Mouse (Mus musculus) bone marrow, adult 2 months (tissue): ENCODE results near the gene Ube2e1. TPM values are rescaled to one million over a fixed set of nuclear protein-coding genes. Genes with fewer than 3 reads are reported as not detected.

ENCODE experiments used
- H3K27ac ChIP-seq: fragments of 200-500 bp; 2 replicates; pipeline ENCODE4 v1.5.1; 2012; ENCODE audit warnings: low read depth, mild to moderate bottlenecking, control low read depth, inconsistent platforms, low read length; ENCODE audit not compliant: control insufficient read depth, poor library complexity, insufficient read depth
- H3K4me1 ChIP-seq: fragments of 200-500 bp; 2 replicates; pipeline ENCODE4 v1.6.1; 2011; ENCODE audit warnings: low read length; ENCODE audit not compliant: control insufficient read depth, insufficient read depth
- H3K4me3 ChIP-seq: fragments of 200-500 bp; replicated peaks from 2 replicates; pipeline ENCODE3; 2011; ENCODE audit warnings: mild to moderate bottlenecking, low read depth, low read length, control low read depth; ENCODE audit not compliant: control insufficient read depth
- CTCF ChIP-seq: fragments of 200-500 bp; IDR thresholded peaks from 2 replicates; pipeline ENCODE4 v1.5.1; 2011; ENCODE audit warnings: low read length, control low read depth; ENCODE audit not compliant: control insufficient read depth, insufficient read depth
- POLR2A ChIP-seq: fragments of 200-500 bp; IDR thresholded peaks from 2 replicates; pipeline ENCODE4 v1.6.1; 2011; ENCODE audit warnings: low read depth, mild to moderate bottlenecking, control low read depth, low read length, borderline replicate concordance; ENCODE audit not compliant: control insufficient read depth
- WGBS: fragments of 180-500 bp; shearing (Covaris S2); methylation state at CpG from one replicate; pipeline ENCODE4 v1.1.7; 2018; 5-methylcytosine and 5-hydroxymethylcytosine counted together
- polyA plus RNA-seq: library from polyadenylated mRNA; stranded (reverse); fragments of >200 nt; gene quantifications from 2 replicates; pipeline ENCODE4 v1.2.4, GENCODE M21; 2011; ENCODE audit warnings: low replicate concordance; ENCODE audit not compliant: missing spikeins, insufficient read depth, insufficient read length

Gene Ube2e1
- polyA plus RNA-seq, 1 experiment, result 29.5 TPM

GRCm38 (mm10) chr14:18364321-18364720 lies 32.7 kb upstream of the Ube2e1 start:
- Histone ChIP-seq H3K4me3 (no peak overlapping the region), H3K27ac (no peak overlapping the region), H3K4me1 (no peaks in the 10 kb centered on the region)
- TF ChIP-seq POLR2A (no peak), CTCF (no peak)
- WGBS, result 34% methylated on average over 3 of the region's 3 CpGs

- 78% methylated on average over 2 of the region's 2 CpGs for WGBS
- no peak for TF ChIP-seq CTCF
- no peak for TF ChIP-seq POLR2A
- Histone ChIP-seq H3K4me3 (no peak overlapping the region), H3K27ac (no peak overlapping the region), H3K4me1 (no peaks in the 10 kb centered on the region)
Measured at GRCm38 (mm10) chr14:18356442-18356841, 24.8 kb upstream of the Ube2e1 start.

DNA sequence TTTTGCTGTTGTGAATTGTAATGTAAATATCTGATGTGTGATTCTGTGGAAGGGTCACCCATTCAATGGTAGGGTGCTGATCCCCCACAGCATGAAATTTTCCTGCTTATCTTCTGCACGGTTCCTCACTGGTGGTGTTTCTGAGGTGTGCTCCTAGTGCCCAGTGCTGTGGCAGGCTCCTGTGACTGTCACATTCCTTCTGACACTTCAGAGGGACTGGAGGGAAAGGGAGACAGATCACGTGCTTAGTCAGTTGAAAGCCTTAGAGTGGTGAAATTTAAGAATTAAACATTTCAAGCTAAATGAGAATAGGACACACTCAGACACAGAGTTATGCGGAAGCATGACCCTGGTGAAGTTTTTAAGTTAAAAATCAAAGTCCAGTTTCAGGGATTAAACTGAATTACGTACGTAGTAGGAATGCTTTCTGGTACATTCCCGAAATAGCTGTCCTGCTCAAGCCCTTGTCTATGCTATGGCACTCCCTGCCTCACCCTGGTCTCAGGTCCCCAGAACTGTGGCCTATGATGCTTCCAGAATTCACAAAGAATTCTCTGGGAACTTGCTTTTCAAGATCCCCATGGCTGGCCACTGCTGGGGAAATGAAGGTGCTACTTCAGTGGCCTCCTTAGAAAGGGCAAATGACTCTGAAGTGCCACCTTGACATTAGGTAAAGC lies 24.0 kb upstream of the Ube2e1 start:
- Histone ChIP-seq H3K4me3 (no peak overlapping the region), H3K4me1 (no peaks in the 10 kb centered on the region), H3K27ac (no peak overlapping the region)
- TF ChIP-seq POLR2A (no peak), CTCF (no peak)
- 80% methylated on average over 6 of the region's 6 CpGs for WGBS

DNA sequence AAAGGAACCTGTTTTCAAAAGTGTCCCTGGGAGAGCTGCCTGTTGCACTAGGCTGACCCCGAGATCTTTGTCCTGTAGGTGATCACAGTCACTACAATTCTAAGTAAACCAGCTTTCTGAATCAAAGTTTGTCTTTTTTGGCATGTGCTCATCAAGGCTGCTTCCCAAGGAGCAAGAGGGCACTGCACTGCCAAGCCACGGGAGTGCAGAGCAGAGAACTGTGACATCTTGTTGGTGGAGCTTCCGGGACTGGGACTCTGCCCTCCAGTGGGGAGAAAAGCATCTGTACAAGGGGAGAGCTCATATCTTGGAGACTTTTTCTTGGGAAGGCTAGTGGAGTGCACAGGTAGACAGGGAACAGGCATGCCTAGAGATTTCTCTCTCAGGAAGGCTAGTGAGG lies 21.9 kb upstream of the Ube2e1 start:
- H3K27ac ChIP-seq, result no peak overlapping the region
- no peak overlapping the region for H3K4me3 ChIP-seq
- WGBS, result 55% methylated on average over 3 of the region's 3 CpGs
- no peaks in the 10 kb centered on the region for H3K4me1 ChIP-seq
- TF ChIP-seq CTCF (no peak), POLR2A (no peak)

DNA sequence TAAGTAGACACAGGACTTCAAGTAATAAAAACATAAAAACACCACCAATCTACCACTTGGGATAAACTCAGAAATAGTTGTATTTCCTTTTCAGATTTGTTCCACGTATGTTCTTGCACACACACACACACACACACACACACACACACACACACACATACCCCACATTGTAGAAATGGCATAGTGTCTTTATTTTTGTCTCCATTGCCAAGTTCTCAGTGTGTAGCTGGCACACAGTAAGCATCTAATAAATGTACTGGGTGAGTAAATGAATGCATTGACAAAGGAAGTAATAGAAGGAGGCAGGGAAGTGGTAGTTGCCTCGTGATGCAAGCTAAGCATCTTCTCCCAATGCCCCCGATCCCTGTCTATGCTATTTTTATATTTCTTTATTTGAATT lies 21.3 kb upstream of the Ube2e1 start:
- H3K4me3 ChIP-seq, result no peak overlapping the region
- no peak overlapping the region for H3K27ac ChIP-seq
- WGBS, result 66% methylated on average over 3 of the region's 3 CpGs
- no peak for TF ChIP-seq CTCF
- no peak for TF ChIP-seq POLR2A
- no peaks in the 10 kb centered on the region for H3K4me1 ChIP-seq

DNA sequence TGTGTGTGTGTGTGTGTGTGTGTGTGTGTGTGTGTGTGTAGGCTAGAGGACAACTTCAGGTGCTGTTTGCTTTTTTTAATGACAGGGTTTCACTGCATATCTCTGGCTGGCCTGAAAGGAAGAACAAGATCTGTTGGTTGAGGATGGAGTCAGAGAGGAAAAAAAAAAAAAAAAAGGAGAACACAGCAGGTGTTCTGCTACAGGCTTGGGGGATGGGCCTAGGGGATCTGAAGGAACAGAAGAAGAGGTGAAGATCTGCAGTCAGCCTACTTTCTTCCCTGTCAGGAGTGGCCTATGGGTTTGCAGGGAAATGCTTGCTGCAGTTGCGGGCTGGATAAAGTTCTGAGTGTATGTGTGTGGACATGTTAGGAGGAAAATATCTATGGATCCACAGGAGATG lies 19.0 kb upstream of the Ube2e1 start:
- Histone ChIP-seq H3K4me3 (no peak overlapping the region), H3K4me1 (no peaks in the 10 kb centered on the region), H3K27ac (no peak overlapping the region)
- WGBS, result 76% methylated on average over 1 of the region's 1 CpGs
- TF ChIP-seq CTCF (no peak), POLR2A (no peak)

DNA sequence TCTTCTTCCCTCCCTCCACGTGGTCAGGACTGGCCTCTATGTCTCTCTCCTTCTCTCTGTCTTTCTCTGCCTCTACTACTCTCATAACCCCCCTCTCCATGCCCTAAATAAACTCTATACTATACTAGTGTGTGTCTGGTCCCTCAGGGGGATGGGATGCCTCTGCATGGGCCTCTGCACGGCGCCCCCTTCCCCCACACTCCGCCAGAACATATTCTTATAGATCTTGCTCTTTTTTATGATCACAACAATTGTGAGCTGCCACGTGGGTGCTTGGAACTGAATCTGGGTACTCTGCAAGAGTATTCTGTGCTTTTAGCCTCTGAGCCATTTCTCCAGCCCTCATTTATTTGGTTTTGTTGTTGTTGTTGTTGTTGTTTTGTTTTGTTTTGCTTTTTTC lies 18.2 kb upstream of the Ube2e1 start:
- no peak overlapping the region for H3K27ac ChIP-seq

GRCm38 (mm10) chr14:18343589-18343988 lies 11.9 kb upstream of the Ube2e1 start:
- 72% methylated on average over 4 of the region's 4 CpGs for WGBS
- H3K4me3 ChIP-seq, result no peak overlapping the region
- TF ChIP-seq POLR2A, result no peak
- TF ChIP-seq CTCF, result no peak
- H3K27ac ChIP-seq, result no peak overlapping the region
- H3K4me1 ChIP-seq, result no peaks in the 10 kb centered on the region

More for the DNA sequence above, 18.2 kb upstream of the Ube2e1 start:
- H3K4me3 ChIP-seq, result no peak overlapping the region
- WGBS, result 63% methylated on average over 5 of the region's 5 CpGs
- TF ChIP-seq POLR2A (no peak), CTCF (no peak)
- H3K4me1 ChIP-seq, result no peaks in the 10 kb centered on the region

- TF ChIP-seq POLR2A (no peak), CTCF (no peak)
- 83% methylated on average over 2 of the region's 2 CpGs for WGBS
- Histone ChIP-seq H3K27ac (no peak overlapping the region), H3K4me3 (no peak overlapping the region), H3K4me1 (no peaks in the 10 kb centered on the region)
Measured at GRCm38 (mm10) chr14:18342749-18343148, 11.1 kb upstream of the Ube2e1 start.
